Mouse (Mus musculus) embryonic fibroblast, embryonic 13.5 days (primary cell): ENCODE data around the gene Ccne1. TPM values are rescaled to one million over a fixed set of nuclear protein-coding genes. Genes with fewer than 3 reads are reported as not detected.

Experiments used
- H3K27ac ChIP-seq: 2 replicates; pipeline ENCODE4 v1.5.1; 2012; ENCODE audit warnings: low read length, control low read depth, inconsistent platforms; ENCODE audit not compliant: insufficient read depth
- H3K4me1 ChIP-seq: 2 replicates; pipeline ENCODE4 v1.6.1; 2011; ENCODE audit warnings: low read length; ENCODE audit not compliant: control insufficient read depth, insufficient read depth
- H3K4me3 ChIP-seq: 2 replicates; pipeline ENCODE4 v1.5.1; 2011; ENCODE audit warnings: mild to moderate bottlenecking, control low read depth, low read length; ENCODE audit not compliant: insufficient read depth
- CTCF ChIP-seq: IDR thresholded peaks from 2 replicates; pipeline ENCODE4 v1.5.1; 2011; ENCODE audit warnings: mild to moderate bottlenecking, control low read depth, low read length, moderate library complexity, borderline replicate concordance; ENCODE audit not compliant: insufficient read depth
- POLR2A ChIP-seq: IDR thresholded peaks from 2 replicates; pipeline ENCODE4 v1.6.1; 2011; ENCODE audit warnings: low read depth, mild to moderate bottlenecking, control low read depth, low read length, moderate library complexity
- polyA plus RNA-seq: library from polyadenylated mRNA; stranded (reverse); fragments of >200 nt; gene quantifications from 2 replicates; pipeline ENCODE4 v1.2.4, GENCODE M21; 2011; ENCODE audit warnings: low read depth; ENCODE audit not compliant: missing spikeins, insufficient read length

Ccne1 gene
- polyA plus RNA-seq, 1 experiment = 47.9 TPM

DNA sequence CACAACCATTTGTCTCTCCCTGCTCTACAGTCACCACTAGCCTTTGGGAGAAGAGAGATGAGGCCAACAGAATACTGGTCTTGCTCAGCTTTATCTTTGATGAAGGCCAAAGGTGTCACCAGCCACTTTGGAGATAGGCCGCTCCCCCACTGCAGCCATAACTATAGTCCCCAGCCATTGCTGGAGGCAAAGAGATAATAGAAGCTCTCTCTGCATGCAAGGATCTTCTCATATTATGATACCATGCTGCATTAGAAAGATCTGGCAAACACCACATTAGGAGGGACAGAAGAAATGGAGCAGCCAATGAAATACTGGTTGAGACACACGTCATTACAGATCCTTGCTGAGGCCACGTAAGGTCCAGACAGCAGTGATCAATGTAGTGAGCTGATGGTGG, 2.0 kb downstream of the Ccne1 start:
- Histone ChIP-seq H3K4me3 (no peak overlapping the region), H3K4me1 (no peaks in the 10 kb centered on the region; the same call in 1 of the 2 replicates), H3K27ac (no peak overlapping the region)
- TF ChIP-seq CTCF (no peak), POLR2A (no peak)

DNA sequence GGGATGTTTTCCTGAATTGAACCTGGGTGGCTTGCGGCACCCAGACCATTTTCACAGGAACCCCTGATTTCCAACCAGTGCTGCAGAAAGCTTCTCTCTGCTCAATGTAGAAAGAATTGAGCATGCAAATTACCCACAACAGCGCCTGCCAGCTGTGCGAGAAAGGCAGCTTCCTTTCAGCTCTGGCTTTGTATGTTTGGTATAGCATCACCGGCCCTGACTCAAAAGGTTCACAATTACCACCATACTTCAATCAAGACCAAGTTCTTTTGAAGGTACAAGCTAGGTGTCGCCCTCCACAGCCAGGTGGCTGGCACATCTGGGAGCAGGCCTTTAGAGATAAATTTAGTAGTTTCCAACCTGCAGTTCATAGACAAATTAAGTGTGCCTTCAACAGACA, 3.2 kb downstream of the Ccne1 start:
- H3K4me1 ChIP-seq = no peaks in the 10 kb centered on the region; the same call in 1 of the 2 replicates
- TF ChIP-seq CTCF (no peak), POLR2A (no peak)
- H3K27ac ChIP-seq = no peak overlapping the region
- no peak overlapping the region for H3K4me3 ChIP-seq

DNA sequence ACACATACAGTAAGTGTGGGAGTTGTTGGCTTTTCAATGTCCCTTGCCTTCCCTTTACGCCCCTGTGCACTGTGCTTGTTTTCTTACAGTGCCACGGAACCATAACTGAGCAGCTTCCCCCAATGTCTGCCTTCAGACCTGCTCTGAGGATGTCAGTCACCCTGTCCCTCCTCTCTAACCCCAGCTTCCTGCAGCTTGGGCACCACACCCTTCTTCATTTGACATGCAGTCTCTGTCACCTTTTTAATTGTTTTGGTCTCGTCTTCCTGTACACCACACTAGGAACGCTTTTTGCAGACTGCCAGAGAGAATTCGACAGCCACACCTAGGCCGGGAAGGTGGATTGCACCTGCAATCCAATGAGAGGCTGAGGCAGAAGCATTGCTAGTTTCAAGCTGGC, 13.0 kb downstream of the Ccne1 start:
- H3K4me3 ChIP-seq = no peak overlapping the region
- H3K27ac ChIP-seq = no peak overlapping the region
- H3K4me1 ChIP-seq = no peaks in the 10 kb centered on the region
- TF ChIP-seq POLR2A = no peak
- no peak for TF ChIP-seq CTCF

DNA sequence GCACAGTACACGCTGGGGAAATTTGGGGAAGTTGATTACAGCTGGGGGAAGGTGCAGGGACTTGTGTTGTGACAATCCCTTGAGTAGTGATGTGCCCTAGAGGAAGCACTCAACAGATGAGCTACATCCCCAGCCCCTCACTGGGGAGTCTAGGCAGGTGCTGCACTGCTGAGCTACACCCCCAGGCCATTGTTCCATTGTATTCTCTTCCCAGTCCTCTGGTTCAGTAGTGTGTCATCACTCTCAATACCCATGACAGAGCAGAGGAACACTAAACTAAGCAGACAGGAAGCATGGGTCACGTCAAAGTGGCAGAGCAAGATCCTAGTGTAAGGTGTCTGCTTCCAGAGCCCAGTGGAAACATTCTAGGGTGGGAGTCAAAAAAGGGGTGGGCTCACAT, 14.2 kb downstream of the Ccne1 start:
- Histone ChIP-seq H3K27ac (no peak overlapping the region), H3K4me1 (no peaks in the 10 kb centered on the region), H3K4me3 (no peak overlapping the region)
- TF ChIP-seq CTCF = no peak
- no peak for TF ChIP-seq POLR2A

DNA sequence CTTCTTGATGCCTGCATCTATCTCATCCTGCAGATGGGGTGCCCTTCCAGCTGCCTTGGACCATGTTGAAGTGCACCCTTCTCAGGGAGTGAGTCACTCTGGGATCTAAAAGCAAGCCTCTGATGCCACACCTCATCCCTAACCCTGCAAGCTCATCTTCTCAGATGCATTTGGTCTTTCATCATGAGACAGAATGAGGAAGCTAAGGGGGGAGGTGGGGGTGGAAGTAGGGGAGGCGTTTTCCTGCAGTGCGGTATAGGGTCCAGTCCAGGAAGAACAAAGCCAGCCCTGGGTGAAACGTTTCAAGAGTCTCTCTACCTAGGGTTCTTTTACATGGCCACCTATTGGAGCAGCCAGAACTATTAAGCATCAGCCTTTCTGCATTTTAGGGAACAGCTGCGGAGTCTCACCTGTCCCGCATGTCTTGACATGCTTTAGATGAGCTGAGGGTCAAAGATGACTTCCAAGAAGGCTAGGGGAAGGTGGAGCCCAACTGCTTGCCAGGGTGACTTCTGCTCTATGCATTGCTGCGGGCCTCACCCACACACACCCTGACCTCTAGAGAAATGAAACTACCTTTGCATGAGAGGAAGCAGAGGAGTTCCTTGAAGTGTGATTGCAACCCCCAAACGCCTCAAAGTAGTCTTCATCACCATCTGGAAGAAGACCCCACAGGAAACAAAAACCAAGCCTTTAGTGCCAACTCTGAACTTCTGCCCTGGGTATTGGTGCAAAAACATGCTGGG, 17.2 kb downstream of the Ccne1 start:
- H3K4me3 ChIP-seq = no peak overlapping the region
- H3K4me1 ChIP-seq = 0 out of 2 replicates have a peak, but pooled peaks cover 2% of the 10 kb centered on the region
- TF ChIP-seq CTCF (no peak), POLR2A (no peak)
- no peak overlapping the region for H3K27ac ChIP-seq

DNA sequence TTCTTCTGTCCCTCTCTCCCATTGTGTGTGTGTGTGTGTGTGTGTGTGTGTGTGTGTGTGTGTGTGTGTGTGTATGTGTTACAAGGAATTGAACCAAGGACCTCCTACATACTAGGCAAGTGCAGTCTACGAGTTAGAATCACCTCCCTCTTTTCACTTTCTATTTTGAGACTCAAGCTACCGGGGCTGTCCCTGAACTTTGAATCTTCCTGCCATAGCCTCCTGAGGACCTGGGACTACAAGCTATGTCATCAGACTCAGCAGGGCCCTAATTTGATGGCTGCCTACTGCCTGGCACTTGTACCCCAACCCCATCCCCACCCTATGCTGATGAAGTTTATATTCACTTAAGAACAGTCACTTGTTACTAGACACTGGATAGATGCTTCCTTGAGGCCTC, 18.9 kb downstream of the Ccne1 start:
- Histone ChIP-seq H3K4me3 (no peak overlapping the region), H3K4me1 (peaks cover 2% of the 10 kb centered on the region; the same call in 1 of the 2 replicates), H3K27ac (no peak overlapping the region)
- no peak for TF ChIP-seq CTCF
- TF ChIP-seq POLR2A = no peak

DNA sequence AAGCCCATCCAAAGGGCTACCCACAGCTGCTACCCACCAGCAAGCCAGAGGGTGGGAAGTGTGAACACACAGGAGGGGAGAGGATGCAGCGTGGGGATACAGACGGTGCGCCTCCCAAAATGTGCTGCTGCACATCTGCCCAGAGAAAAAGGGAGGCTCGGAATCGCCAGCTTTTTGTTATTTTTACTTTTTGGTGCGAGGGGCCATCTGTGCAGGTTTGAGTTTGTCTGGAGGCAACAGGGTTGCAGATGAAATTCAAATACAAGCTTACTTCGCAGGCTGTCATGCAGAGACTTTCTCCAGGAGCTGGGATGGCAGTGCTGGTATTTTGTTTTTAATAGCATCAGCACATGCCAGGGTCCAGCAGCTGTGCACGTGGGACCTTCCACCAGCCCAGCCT, 19.5 kb downstream of the Ccne1 start:
- Histone ChIP-seq H3K4me3 (no peak overlapping the region), H3K27ac (no peak overlapping the region), H3K4me1 (peaks cover 2% of the 10 kb centered on the region; the same call in 1 of the 2 replicates)
- TF ChIP-seq CTCF (no peak), POLR2A (no peak)

DNA sequence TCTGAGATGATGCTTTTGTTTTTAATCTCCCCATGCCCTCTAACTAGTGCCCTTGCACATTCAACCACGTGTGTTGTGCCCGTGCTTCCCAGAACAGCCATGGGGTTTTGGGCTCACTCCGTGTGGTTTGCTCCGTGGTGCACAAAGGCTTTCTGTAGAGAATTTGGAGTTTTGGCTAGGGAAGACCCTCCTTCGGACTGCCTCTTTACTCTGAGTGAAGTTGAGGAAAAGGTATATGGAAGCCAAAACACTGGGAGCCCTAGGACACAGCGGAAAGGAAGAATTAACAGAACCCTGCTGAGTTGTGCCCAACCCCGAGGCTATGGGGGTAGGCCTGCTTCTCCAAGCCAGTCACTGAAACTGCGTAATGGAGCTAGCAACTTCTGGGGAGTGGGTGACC, 20.9 kb downstream of the Ccne1 start:
- Histone ChIP-seq H3K27ac (no peak overlapping the region), H3K4me1 (peaks cover 2% of the 10 kb centered on the region; the same call in 1 of the 2 replicates), H3K4me3 (no peak overlapping the region)
- TF ChIP-seq CTCF (no peak), POLR2A (no peak)

DNA sequence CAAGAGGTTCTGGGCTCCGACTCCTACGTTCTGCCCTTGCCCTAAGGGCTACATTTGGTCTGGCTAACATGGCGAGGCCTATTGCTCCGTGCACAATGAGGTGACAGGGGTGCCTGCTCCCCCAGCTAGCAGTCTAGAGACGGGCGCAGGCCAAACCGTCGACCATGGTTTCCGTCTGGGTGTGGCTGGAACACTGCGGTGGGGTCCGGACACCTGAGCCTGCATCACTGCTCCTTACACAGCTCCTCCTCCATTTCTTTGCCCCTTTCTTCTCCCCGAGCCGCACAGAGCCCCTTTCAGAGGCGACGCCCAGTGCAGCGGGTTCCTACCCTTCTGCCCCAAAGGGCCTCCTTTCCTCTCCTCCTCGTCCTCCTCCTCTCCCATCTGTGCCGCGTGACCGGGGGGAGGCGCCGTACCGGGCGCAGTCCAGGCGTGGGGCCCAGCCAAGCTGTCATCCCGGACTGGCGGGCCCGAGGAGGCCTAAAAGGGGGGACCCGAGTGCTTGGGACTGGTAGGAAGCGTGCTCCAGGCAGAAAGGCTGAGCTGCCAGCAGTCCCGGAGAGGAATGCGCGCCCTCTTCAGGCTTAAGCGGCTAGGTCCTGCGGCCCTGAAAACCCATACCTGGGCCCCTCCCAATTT, 21.6 kb downstream of the Ccne1 start:
- peaks cover 2% of the 10 kb centered on the region; the same call in 1 of the 2 replicates for H3K4me1 ChIP-seq
- no peak overlapping the region for H3K27ac ChIP-seq
- H3K4me3 ChIP-seq = peak overlapping the region; percentile 41
- no peak for TF ChIP-seq POLR2A
- peak; percentile 18; the same call in 1 of the 2 replicates for TF ChIP-seq CTCF
